Mouse (Mus musculus): ENCODE measurements around the gene Stard8.
"Not testable (repeated sequence)": the region's sequence is repeated elsewhere in the genome, so short reads cannot be mapped to it uniquely, and the experiment has no call there.

The Stard8 gene

GRCm38 (mm10) chrX:99003046-99003445 lies at the start of gene Stard8:
Gene Stard8, plus strand, starts transcription at chrX:99003248.
- DNase-seq (ENCODE audit: low read depth in 1 of 2, low spot score in 2 of 2): no peak

- DNase-seq (ENCODE audit: low read depth in 1 of 2, low spot score in 2 of 2): no peak
Measured at GRCm38 (mm10) chrX:98953941-98954340, 49.1 kb upstream of the Stard8 start.

- DNase-seq (ENCODE audit: low read depth in 1 of 2, low spot score in 2 of 2): no peak
Measured at GRCm38 (mm10) chrX:98958287-98958686, 44.8 kb upstream of the Stard8 start.

- DNase-seq (ENCODE audit: low read depth in 1 of 2, low spot score in 2 of 2): no peak
Measured at GRCm38 (mm10) chrX:98959050-98959449, 44.0 kb upstream of the Stard8 start.

- DNase-seq (ENCODE audit: low read depth in 1 of 2, low spot score in 2 of 2): no peak
Measured at GRCm38 (mm10) chrX:98963742-98964141, 39.3 kb upstream of the Stard8 start.

GRCm38 (mm10) chrX:98964513-98964912 lies 38.5 kb upstream of the Stard8 start:
- DNase-seq (ENCODE audit: low read depth in 1 of 2, low spot score in 2 of 2): peak; percentile 4 to 11

- DNase-seq (ENCODE audit: low read depth in 1 of 2, low spot score in 2 of 2): not testable (repeated sequence)
Measured at GRCm38 (mm10) chrX:98986611-98987010, 16.4 kb upstream of the Stard8 start.

- DNase-seq (ENCODE audit: low read depth in 1 of 2, low spot score in 2 of 2): peak; percentile 5 to 43
Measured at GRCm38 (mm10) chrX:98989574-98989973, 13.5 kb upstream of the Stard8 start.

GRCm38 (mm10) chrX:99002065-99002464 lies 983 bp upstream of the Stard8 start:
- DNase-seq (ENCODE audit: low read depth in 1 of 2, low spot score in 2 of 2): no peak

GRCm38 (mm10) chrX:99010581-99010980 lies 7.5 kb downstream of the Stard8 start:
- no peak for DNase-seq (ENCODE audit: low read depth in 1 of 2, low spot score in 2 of 2)

- DNase-seq (ENCODE audit: low read depth in 1 of 2, low spot score in 2 of 2): no peak
Measured at GRCm38 (mm10) chrX:99011281-99011680, 8.2 kb downstream of the Stard8 start.

- no peak for DNase-seq (ENCODE audit: low read depth in 1 of 2, low spot score in 2 of 2)
Measured at GRCm38 (mm10) chrX:99012486-99012885, 9.4 kb downstream of the Stard8 start.

GRCm38 (mm10) chrX:99015705-99016104 lies 12.7 kb downstream of the Stard8 start:
- no peak for DNase-seq (ENCODE audit: low read depth in 1 of 2, low spot score in 2 of 2)

GRCm38 (mm10) chrX:99016987-99017386 lies 13.9 kb downstream of the Stard8 start:
- no peak for DNase-seq (ENCODE audit: low read depth in 1 of 2, low spot score in 2 of 2)

GRCm38 (mm10) chrX:99017874-99018273 lies 14.8 kb downstream of the Stard8 start:
- peak; percentile 4 to 20 for DNase-seq (ENCODE audit: low read depth in 1 of 2, low spot score in 2 of 2)

GRCm38 (mm10) chrX:99019303-99019702 lies 16.3 kb downstream of the Stard8 start:
- DNase-seq (ENCODE audit: low read depth in 1 of 2, low spot score in 2 of 2): no peak

GRCm38 (mm10) chrX:99020215-99020614 lies 17.2 kb downstream of the Stard8 start:
- no peak for DNase-seq (ENCODE audit: low read depth in 1 of 2, low spot score in 2 of 2)

- no peak for DNase-seq (ENCODE audit: low read depth in 1 of 2, low spot score in 2 of 2)
Measured at GRCm38 (mm10) chrX:99021593-99021992, 18.5 kb downstream of the Stard8 start.

GRCm38 (mm10) chrX:99023951-99024350 lies 20.9 kb downstream of the Stard8 start:
- DNase-seq (ENCODE audit: low read depth in 1 of 2, low spot score in 2 of 2): no peak

- no peak for DNase-seq (ENCODE audit: low read depth in 1 of 2, low spot score in 2 of 2)
Measured at GRCm38 (mm10) chrX:99035407-99035806, 32.4 kb downstream of the Stard8 start.

- peak in 1 of 2 experiments; percentile 51 for DNase-seq (ENCODE audit: low read depth in 1 of 2, low spot score in 2 of 2)
Measured at GRCm38 (mm10) chrX:99042451-99042951, 39.5 kb downstream of the Stard8 start.

- DNase-seq (ENCODE audit: low read depth in 1 of 2, low spot score in 2 of 2): no peak
Measured at GRCm38 (mm10) chrX:99043275-99043674, 40.2 kb downstream of the Stard8 start.

- DNase-seq (ENCODE audit: low read depth in 1 of 2, low spot score in 2 of 2): no peak
Measured at GRCm38 (mm10) chrX:99043739-99044138, 40.7 kb downstream of the Stard8 start.

GRCm38 (mm10) chrX:99045315-99045714 lies 42.3 kb downstream of the Stard8 start:
- no peak for DNase-seq (ENCODE audit: low read depth in 1 of 2, low spot score in 2 of 2)
